Mouse (Mus musculus) granulocyte monocyte progenitor cell, adult 5-6 weeks (primary cell): ENCODE measurements around the gene Zfp536. TPM values are rescaled to one million over a fixed set of nuclear protein-coding genes. Genes with fewer than 3 reads are reported as not detected.
"Not testable (repeated sequence)": the region's sequence is repeated elsewhere in the genome, so short reads cannot be mapped to it uniquely, and the experiment has no call there.

Source experiments
- ATAC-seq: replicated peaks from 2 replicates; pipeline ENCODE4 v1.8.0; 2016; ENCODE audit warnings: mild to moderate bottlenecking, moderate TSS enrichment, inconsistent platforms; ENCODE audit not compliant: poor library complexity, severe bottlenecking
- total RNA-seq, 2 experiments: library from RNA; stranded (forward) in 1 of 2; stranded (reverse) in 1 of 2; fragments of 200-712, 200-1000 nt in 1 of 2; fragments of >200 nt in 1 of 2; fragmentation: Nextera tagmentation in 1 of 2; gene quantifications; 2 replicates each; pipeline ENCODE4 v1.2.3; 2014 to 2017

The Zfp536 gene
- total RNA-seq, 2 experiments from 2014 or later, result 0.52 TPM; not detected in 1

DNA sequence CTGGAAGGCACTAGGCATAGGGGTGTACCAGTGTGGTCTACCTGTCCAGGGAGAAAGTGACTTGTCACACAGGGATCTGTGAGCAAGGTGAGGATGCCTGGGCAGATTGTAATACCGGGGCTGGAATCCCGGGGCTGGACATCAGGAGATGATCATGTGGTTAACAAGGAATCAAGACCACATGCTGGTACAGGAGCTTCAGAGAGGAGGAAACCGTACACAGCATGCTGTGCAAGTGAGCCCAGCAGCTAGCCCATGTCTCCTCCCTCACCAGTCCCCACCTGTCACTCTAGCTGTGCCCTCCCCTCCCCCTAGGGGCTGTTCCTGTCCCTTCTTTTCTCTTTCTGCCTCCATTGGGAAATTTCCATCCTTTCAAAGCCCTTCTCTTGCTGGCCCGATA lies 157.5 kb downstream of the Zfp536 start:
- ATAC-seq, result no peak

DNA sequence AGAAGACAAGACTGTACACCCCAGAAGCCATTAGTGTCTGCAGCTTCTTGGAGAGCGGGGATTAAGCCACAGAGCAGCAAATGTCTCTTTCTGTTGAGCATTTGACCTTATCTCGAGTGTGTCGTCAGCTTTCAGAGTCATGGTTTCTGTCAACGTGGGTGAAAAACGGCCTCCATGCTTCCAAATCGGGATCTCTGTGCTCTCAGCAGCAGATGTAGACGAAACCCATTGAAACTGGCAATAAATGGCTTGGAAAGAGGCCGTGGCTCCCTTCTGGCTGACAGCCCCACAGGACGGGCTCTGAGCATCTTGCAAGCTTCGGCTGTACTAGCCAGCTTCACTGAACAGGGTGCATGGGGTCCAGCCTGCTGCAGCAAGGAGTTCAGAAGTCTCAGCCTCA lies 159.1 kb downstream of the Zfp536 start:
- no peak for ATAC-seq

DNA sequence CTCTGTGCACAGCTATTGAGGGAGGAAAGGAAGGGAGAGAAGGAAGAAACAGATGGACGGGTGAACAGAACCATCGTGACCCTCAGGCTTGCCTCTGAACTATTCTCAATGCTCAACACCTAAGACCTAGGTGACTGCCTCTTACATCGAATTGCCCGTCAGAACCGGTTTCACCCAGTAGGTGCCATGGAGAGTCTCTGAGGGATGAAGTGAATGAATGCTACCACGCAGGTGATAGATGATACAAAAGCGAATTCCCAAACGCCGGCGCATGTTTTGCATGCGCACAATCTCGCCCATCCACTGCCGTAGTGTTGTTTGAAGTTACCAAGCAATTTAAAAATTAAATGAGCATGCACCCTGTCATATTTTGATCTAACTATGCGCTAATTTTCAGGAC lies 164.9 kb downstream of the Zfp536 start:
- ATAC-seq, result no peak

DNA sequence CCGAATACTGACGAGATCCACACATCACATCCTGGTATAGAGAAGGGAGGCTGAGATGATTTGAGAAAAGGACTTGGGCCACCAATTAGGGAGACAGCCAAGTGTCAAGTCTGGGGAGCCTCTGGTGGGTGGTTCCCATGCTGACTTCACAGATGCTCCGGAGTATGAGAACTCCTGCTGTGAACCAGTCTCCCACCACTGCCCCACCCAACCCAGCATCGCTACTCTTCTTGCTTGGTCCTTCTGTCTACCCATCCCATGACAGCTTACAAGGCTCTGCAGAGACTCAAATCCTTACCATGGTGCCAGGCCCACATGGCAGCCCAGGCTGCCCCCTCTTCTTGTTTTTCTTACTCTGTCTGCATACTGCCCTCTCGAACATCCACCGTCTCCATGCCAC lies 165.5 kb downstream of the Zfp536 start:
- no peak for ATAC-seq

DNA sequence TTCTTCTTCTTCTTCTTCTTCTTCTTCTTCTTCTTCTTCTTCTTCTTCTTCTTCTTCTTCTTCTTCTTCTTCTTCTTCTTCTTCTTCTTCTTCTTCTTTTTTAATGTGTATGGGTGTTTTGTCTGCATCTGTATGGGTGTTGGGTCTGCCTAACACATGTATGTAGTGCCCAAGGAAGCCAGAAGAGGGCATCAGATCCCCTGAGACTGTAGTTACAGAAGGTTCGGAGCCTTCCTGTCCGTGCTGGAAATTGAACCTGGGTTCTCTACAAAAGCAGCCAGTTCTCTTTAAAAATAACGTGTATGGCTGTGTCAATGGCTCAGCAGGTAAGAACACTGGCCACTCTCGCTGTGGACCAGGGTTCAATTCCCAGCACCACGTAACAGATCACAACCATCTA lies 167.0 kb downstream of the Zfp536 start:
- ATAC-seq, result no peak

DNA sequence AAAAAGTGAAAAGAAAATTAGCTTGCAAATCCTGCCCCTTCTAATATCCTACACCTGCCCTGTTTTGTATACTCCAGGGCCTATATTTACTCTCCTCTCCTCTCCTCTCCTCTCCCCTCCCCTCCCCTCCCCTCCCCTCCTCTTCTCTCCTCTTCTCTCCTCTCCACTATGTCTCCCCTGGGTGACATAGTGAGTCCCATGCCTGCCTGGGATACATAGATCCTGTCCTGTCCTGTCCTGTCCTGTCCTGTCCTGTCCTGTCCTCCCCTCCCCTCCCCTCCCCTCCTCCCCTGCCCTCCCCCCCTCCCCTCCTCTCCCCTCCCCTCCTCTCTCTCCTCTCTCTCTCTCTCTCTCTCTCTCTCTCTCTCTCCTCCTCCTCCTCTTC lies 169.9 kb downstream of the Zfp536 start:
- not testable (repeated sequence) for ATAC-seq

DNA sequence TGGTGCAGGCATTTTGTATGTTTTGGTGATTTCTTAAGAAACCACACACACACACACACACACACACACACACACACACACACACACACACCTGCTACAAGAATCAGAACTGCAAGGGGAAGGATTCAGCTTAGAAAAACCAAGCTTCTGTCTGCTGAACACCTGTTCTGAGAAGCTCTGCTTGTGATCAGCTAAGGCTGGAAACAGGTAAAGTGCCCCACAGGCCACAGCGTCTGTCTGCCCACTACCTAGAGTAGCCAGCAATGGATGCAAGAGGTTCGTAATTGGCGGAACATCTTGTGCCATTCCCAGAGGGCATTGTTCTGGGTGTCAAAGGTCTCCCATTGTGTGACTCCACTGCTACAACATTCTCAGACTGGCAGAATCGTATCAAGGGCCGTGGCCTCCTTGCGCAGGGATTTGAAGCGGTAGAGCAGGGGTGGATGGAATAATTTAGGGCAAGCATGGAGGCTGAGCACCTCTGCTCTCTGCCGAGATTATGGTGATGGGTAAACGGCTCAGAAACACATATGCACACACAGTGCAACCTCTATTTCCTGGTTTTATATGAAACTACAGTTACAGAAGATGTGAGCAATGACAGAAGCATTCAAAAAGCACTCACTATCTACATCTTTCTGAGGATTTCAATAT lies 170.4 kb downstream of the Zfp536 start:
- no peak for ATAC-seq

DNA sequence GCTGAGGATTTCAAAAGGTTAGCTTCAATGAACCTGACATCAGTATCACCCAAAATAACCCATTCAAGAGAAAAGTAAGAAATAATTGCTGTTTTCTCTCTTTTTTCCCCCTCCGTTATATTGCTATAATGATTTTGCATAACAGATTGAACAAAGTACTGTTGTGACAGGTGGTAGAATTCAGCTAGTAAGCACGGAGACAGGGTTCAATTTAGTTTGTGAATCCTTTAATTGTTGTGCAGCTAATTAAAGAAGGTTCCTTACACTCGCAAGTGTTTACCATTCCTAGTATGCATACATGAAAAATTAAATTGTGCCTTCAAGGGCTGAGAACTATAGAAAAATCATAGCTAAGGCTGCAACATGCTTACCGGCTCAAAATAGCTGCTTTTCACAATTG lies 173.1 kb downstream of the Zfp536 start:
- ATAC-seq, result no peak

DNA sequence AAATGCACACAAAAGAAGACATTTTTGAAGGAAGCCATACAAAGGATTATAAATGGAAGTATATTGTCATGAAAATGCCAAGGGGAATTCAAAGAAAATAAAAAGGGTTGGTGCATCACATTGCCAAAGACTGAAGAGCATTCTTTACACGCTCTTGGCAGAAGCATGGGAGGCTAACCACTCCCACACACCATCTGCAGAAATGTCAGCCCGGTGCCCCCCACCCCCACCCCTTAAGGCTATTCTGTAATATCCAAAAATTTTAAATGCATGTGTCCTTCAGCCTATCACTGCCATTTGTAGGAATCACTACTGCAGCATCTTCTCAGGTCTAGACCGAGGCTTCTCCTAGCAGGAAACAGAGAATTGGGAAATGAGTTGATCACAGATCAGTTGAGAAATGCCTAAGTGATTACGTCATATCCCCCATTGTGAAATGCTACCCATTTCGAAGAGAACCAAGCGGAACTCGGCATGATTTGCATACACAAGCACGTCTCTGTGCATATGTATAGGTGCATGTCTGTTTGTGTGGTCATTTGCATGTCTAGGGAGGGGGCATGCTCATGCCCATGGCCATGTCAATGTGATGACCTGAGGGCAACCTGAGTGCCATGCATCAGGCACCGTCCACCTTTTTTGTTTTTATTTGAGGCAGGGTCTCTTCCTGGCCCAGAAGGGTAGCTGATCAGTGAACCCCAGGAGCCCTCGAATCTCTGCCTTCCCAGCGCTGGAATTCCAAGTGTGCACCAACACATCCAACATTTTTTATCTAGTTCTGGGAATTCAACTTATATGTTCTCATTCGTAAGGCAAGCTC lies 179.0 kb downstream of the Zfp536 start:
- ATAC-seq, result peak; percentile 94

DNA sequence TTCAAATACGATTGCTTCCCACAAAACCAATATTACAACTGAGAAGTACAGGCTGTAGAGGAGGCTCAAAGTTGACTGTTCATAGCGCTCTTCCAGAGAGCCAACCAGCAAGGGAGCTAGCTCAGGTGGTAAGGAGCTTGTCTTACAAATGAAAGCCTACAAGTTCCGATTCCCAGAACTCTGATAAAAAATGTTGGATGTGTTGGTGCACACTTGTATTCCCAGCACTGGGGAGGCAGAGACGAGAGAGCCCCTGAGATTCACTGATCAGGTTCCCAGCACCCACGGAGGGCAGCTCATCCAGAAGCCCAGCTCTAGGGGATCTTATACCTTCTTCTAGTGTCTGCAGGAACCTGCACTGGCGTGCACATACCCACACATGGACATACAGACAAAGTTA lies 179.9 kb downstream of the Zfp536 start:
- no peak for ATAC-seq

DNA sequence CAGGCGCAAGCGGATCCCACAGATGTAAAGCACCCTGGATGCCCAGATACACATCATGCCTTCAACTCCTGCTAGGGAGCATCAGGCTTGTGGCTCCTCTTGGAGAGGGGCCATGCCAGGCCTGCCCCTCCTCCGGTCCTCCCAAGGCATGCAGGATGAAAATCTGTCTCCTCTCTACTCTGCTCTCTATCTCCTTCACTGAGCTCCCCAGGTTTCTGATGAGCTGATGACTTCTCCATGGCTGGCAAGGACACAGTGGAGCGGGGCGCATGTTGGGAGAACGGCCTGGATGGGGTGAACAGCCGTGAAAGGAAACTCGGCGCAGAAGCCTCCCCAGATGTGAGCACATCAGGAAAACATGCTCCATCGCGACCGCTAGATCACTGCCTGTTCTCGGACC lies 186.7 kb downstream of the Zfp536 start:
- ATAC-seq, result no peak

DNA sequence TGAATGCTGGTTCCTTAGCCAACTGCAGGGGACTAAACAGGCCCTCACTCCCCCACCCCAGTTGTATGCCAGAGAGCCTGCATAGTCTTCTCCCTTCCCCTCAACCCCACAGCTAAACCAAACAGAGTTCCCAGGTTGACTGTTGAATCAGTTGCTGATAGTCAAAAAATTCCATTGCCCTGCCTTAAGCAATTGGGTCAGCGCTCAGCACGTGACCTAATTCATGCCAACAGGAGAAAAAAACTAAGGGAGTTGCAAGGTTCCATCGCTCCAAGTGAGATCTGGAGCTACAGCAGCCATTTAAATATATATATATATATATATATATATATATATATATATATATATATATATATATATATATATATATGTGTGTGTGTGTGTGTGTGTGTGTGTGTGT lies 192.2 kb downstream of the Zfp536 start:
- no peak for ATAC-seq

DNA sequence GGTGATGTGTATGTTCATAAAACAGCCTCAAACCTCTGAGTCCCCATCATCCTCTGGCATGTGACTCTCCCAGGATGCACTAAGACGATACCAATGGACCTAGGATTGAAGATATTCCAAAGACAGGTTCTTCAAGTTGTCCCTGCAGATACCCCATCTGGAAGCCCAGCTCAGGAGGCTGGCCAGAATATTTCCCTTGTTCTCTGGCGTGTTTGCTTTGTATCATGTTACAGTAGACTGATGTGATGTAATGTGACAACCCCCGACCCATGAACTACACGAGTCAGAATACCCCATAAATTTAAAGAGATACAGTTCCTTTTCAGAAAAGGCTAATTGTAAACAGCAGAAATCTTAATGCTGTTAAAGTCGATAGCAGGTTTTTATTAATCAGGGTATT lies 192.9 kb downstream of the Zfp536 start:
- no peak for ATAC-seq

DNA sequence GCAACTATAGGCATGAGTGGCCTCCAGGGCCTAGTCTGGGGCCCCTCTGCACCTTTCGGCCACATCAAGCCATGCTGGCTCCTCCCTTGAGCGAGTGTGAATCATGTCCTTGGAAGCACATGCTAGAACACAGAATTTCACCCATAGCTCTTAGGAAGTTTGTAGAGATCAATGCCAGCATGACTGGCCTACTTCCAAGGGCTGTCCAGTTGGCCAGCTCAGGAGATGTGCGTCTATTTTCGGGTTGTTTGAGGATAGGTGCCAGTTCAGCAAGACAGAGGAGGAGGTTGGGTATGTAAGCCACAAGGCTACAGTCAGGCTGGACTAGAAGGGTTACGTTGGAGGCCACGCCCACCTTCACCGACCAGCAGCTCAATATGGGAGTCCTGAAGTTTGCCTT lies 201.4 kb downstream of the Zfp536 start:
- ATAC-seq, result no peak

DNA sequence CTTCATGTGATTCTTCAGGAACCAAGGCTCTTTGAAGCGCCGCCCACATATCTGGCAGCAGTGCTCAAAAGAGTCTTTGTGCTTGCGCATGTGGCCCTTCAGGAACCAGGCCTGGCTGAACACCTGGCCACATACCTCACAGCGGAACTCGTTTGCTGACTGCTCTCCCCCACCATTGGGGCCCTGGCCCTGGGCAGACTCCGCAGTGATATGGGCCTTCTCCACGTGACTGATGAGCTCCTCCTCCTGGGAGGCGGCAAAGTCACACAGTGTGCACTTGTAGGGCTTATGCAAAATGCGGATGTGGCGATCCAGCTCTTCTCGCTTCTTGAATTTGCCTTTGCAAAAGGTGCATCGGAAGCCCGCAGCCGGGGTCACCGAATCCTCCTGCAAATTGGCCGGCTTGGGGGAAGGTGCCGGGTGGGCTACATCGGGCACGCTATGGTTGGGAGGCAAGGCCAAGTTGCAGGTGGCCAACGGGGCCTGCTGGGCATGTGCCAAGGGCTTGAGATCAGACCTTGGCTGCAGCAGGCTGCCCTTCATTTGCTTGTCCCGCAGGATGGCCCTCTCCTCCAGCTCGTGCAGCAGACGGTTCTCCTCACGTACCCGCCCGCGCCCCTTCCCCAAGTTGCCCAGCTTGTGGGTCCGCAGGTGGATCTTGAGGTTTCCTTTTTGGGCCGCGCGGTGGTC lies 204.5 kb downstream of the Zfp536 start:
- ATAC-seq, result peak; percentile 77

DNA sequence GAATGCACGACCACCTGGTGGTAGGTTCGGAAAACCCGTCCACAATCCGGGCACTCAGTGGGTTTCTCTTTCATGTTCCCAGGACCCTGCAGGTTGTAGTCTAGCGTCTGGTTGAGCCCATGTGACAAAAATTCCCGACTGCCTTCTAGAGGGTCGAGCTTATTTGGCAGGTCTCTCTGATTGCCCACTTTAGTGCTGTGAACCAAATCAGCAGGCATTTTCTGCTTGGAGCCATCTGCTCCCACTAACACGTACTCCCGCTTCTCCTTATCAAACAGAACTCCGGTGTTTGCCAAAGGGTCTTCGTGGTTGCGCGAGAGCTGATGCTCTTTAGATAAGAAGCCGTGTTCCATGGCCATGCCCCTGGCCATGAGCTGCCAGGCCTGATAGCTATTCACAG lies 205.4 kb downstream of the Zfp536 start:
- ATAC-seq, result no peak

DNA sequence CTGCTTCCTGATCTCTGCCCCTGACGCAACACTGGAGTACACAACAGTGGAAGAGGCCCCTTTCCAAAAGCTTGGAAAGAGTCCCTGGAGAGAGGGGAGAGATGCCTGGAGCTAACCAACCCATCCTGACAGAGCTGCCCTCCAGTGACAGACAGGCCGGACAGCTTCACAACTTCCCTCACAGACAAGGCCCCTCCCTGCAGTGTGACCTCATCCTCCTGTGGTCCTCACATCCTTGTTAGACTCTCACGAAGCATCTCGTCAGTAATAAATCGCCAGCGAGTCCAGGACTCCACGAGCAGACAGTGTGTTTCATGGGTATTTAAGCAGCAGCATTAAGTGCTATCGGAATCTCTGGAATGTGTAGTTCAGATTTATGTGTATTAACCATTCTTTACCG lies 207.4 kb downstream of the Zfp536 start:
- no peak for ATAC-seq

DNA sequence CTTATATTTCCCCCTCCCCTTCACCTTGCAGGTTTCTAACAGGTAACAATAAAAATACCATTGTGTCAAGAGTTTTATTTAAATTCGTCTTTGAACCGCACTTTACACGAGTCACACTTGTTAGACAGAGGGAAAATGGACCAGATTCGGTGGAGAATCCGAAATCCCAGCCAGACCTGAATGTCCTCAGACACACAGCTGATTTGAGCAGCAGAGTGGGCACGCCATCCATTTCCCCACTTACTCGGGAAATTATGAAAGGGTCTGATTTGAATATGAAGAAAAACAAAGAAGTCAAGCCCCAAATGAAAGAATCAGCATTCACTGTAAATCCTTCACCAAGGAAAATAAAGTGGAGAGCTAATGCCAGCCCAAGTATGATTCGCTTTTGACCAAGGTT lies 208.1 kb downstream of the Zfp536 start:
- ATAC-seq, result no peak

DNA sequence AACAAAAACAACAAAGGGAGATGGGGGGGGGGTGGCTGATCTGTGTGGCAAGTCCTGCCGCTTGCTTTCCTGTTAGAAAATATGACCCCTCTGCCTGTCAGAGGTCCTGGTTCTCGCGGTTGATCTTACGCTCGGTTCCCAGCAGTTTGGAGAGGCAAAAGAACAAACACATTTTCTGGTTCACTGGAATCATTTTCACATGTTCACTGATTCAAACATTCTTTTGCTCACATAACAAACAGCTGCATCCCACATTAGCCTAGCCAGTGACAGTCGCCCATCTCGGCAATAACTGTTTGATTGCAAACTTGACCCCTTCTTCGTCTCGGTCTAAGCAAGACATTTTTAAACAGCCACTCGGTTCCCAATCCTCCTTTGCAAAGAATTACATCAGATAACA lies 208.8 kb downstream of the Zfp536 start:
- no peak for ATAC-seq

DNA sequence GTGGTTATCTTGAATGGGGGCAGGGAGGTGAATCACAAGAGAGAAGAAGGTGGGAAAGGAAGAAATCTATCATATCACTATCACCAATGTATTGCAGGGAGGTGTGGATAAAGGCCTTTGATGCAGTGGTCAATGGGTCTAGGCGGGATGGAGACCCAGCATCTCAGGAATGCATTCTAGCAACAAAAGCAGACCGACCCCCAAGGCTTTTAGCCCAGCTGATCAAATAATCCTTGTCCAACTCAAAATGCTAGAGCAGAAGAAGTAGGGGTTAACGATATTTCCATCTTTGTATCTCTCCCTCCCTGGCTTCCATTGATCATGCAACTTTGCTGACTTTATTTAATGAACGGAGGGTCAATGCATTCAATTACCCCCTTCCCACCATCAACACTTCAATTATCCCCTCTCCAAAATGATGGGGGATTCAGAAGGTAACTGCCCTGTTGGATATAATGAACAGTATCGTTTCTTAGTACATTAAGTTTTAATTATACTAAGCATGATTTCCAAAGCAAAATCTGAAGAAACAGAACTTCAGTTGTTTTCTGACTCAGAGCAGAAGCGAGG lies 209.5 kb downstream of the Zfp536 start:
- ATAC-seq, result no peak

DNA sequence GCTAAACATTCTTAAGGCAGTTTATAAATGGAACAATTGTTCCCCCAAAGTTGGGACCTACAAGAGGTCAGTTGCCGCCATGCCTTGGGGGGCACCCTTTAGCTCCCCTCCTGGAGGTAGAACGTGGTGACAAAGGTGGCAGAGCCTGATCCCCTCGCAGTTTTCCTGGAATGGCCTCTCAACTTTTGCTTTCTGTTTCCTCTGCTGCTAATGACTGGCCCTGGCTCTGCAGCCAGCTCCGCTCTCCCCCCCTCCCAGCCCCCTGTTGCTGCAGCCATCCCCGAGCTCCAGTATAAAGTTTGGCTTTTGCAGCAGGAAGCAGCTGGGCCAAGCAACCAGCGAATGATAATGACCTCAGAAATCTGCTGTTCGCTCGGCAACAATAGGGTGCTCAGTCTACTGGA lies 210.3 kb downstream of the Zfp536 start:
- ATAC-seq, result peak; percentile 57
